Mouse (Mus musculus) hindbrain, postnatal 0 days (tissue): Measurements from ENCODE around the gene Ppp1r1a. TPM values are rescaled to one million over a fixed set of nuclear protein-coding genes. Genes with fewer than 3 reads are reported as not detected.
A peak's percentile ranks its signal among the peaks of the same experiment; 100 is the strongest.

ENCODE experiments used
- ATAC-seq: fragments of 200-750 bp; cut with Nextera tagmentation; 2 replicates; pipeline ENCODE4 v1.8.0; 2017; ENCODE audit warnings: mild to moderate bottlenecking, moderate TSS enrichment, moderate library complexity
- DNase-seq: peaks from one replicate; pipeline ENCODE4 v3.0.0-alpha.2; 2015; ENCODE audit warnings: low spot score
- H3K27ac ChIP-seq: fragments of 300-500 bp; sonication (generic); 2 replicates; pipeline ENCODE4 v1.5.1; 2014; ENCODE audit warnings: mild to moderate bottlenecking
- H3K27me3 ChIP-seq: fragments of 300-500 bp; sonication (generic); 2 replicates; pipeline ENCODE4 v1.6.1; 2014; ENCODE audit warnings: low read length, mixed read lengths; ENCODE audit not compliant: insufficient read depth
- H3K36me3 ChIP-seq: fragments of 300-500 bp; sonication (generic); 2 replicates; pipeline ENCODE4 v1.6.1; 2014; ENCODE audit warnings: low read length, mixed read lengths; ENCODE audit not compliant: insufficient read depth
- H3K4me1 ChIP-seq: fragments of 300-500 bp; sonication (generic); 2 replicates; pipeline ENCODE4 v1.6.1; 2014; ENCODE audit warnings: antibody characterized with exemption, low read length, mixed read lengths; ENCODE audit not compliant: insufficient read depth
- H3K4me2 ChIP-seq: fragments of 300-500 bp; sonication (generic); 2 replicates; pipeline ENCODE4 v1.6.1; 2014; ENCODE audit warnings: low read depth, mild to moderate bottlenecking, low read length, moderate library complexity, mixed read lengths
- H3K4me3 ChIP-seq: fragments of 300-500 bp; sonication (generic); 2 replicates; pipeline ENCODE4 v1.5.1; 2014; ENCODE audit warnings: low read length
- H3K9ac ChIP-seq: fragments of 300-500 bp; sonication (generic); replicated peaks from 2 replicates; pipeline ENCODE4 v1.6.1; 2014; ENCODE audit warnings: mild to moderate bottlenecking, low read length, moderate library complexity, mixed read lengths
- H3K9me3 ChIP-seq: fragments of 300-500 bp; sonication (generic); 2 replicates; pipeline ENCODE4 v1.6.1; 2016; ENCODE audit warnings: low read length, mixed read lengths
- CTCF ChIP-seq: IDR thresholded peaks from 2 replicates; pipeline ENCODE4 v1.5.1; 2016; ENCODE audit warnings: antibody characterized with exemption, control low read depth, low read depth
- WGBS: fragments of 180-500 bp; shearing (Covaris S2); extraction: QIAGEN DNeasy Blood & Tissue Kit; methylation state at CpG from one replicate; pipeline ENCODE4 v1.1.7; 2014; 5-methylcytosine and 5-hydroxymethylcytosine counted together
- polyA plus RNA-seq: library from polyadenylated mRNA; unstranded; fragments of >200 nt; fragmentation: Nextera tagmentation; extraction: Ambion mirVana; gene quantifications from 2 replicates; pipeline ENCODE4 v1.2.1, GENCODE M21; 2015
- total RNA-seq: library from RNA; depleted of rRNA; stranded (reverse); fragments of >200 nt; gene quantifications from 2 replicates; pipeline ENCODE4 v1.2.3, GENCODE M21; 2014

Gene Ppp1r1a
- total and polyA plus RNA-seq, 2 experiments from 2014 or later, result 122 to 197 TPM

DNA sequence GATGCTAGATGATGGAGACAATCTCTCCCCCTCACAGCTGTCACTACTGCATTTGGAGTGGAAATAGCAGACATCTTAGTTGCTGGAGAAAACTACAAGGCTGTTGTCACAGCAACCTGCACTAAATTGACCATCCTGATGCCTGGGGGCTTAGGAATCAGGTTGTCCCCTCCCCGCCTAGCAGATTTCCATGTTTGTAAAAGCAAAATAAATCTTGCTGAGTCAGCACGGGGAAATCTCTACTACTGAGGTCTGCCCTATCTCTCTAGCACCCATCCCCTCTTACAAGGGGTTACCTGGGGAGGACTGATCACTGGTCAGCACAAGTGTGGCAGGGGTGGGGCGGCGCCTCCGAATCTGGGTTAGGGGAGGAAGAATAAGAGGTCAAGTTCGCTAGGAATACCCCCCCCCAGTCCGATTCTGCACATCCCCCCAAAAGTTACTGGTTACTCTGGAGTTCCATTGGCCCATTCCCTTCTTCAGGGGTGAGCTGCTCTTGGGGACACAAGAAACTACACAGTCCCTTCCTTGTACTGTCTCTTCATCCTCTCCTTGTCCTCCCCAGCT, 3.7 kb downstream of the Ppp1r1a start:
- no peak for ATAC-seq

DNA sequence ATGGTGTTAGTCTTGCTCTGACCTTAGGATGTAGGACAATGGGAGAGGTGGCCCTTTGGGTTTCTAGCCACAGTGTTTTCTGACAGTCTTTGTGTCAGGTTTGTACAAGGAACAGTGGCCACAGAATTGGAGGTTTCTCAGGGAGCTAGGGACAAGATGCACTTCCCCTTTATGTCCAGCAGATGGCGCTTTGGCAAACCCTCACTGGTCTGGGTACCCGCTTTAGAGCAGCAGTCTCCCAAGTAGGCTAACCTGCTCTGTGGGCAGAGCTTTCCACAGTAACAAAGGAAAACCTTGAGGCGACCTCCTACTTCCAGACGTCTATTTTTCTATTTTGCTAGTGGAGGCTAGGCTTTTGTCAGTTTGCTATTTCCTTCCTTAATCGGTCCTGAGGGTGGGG, 7.4 kb downstream of the Ppp1r1a start:
- no peak overlapping the region for H3K4me3 ChIP-seq
- peaks cover 25% of the 10 kb centered on the region; the same call in 1 of the 2 replicates for H3K36me3 ChIP-seq
- H3K4me2 ChIP-seq, result no peak overlapping the region
- ATAC-seq (peak; percentile 86), DNase-seq (peak; percentile 90)
- no peaks in the 10 kb centered on the region for H3K9me3 ChIP-seq
- no peaks in the 10 kb centered on the region for H3K4me1 ChIP-seq
- H3K27ac ChIP-seq, result peak overlapping the region; percentile 62; the same call in 1 of the 2 replicates
- WGBS, result 3% methylated on average over 5 of the region's 5 CpGs
- H3K27me3 ChIP-seq, result no peaks in the 10 kb centered on the region
- H3K9ac ChIP-seq, result 0 out of 2 replicates have a peak overlapping the region, but pooled peaks have one; percentile 17
- TF ChIP-seq CTCF, result peak; percentile 98

More for the DNA sequence above, 3.7 kb downstream of the Ppp1r1a start:
- Histone ChIP-seq H3K27me3 (no peaks in the 10 kb centered on the region), H3K4me2 (no peak overlapping the region), H3K27ac (no peak overlapping the region), H3K9ac (no peak overlapping the region), H3K36me3 (peaks cover 3% of the 10 kb centered on the region; the same call in 1 of the 2 replicates), H3K4me1 (no peaks in the 10 kb centered on the region), H3K4me3 (no peak overlapping the region), H3K9me3 (no peaks in the 10 kb centered on the region)
- WGBS, result 93% methylated on average over 7 of the region's 7 CpGs
- no peak for DNase-seq
- no peak for TF ChIP-seq CTCF

DNA sequence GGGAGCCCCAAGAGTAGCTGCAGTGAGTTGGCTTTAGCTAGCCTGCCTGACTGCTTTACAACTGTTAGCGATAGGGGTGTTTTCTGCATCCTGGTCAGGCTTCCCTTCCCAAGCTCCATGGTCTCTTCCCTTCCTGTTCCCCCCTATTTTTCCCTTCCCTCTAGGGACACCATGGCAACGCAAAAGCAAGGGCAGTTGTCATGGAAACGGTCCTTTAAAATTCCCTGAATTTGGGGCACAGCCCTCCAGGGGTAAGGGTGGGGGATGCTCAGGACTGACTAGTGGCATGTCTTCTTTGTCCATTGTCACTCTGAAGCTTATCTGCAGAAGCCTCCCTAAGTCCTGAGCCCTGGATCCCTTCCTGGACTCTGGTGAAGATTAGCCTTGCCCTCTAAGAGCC, 14.6 kb downstream of the Ppp1r1a start:
- no peaks in the 10 kb centered on the region for H3K27me3 ChIP-seq
- H3K9me3 ChIP-seq, result no peaks in the 10 kb centered on the region
- H3K4me2 ChIP-seq, result no peak overlapping the region
- no peak overlapping the region for H3K9ac ChIP-seq
- H3K4me1 ChIP-seq, result peaks cover 26% of the 10 kb centered on the region
- ATAC-seq, result 0 out of 2 replicates have a peak, but pooled peaks have one; percentile 27
- H3K4me3 ChIP-seq, result no peak overlapping the region
- WGBS, result 25% methylated on average over 3 of the region's 3 CpGs
- peaks cover 28% of the 10 kb centered on the region; the same call in 1 of the 2 replicates for H3K36me3 ChIP-seq
- DNase-seq, result peak; percentile 60
- TF ChIP-seq CTCF, result no peak
- H3K27ac ChIP-seq, result peak overlapping the region; percentile 32; the same call in 1 of the 2 replicates

DNA sequence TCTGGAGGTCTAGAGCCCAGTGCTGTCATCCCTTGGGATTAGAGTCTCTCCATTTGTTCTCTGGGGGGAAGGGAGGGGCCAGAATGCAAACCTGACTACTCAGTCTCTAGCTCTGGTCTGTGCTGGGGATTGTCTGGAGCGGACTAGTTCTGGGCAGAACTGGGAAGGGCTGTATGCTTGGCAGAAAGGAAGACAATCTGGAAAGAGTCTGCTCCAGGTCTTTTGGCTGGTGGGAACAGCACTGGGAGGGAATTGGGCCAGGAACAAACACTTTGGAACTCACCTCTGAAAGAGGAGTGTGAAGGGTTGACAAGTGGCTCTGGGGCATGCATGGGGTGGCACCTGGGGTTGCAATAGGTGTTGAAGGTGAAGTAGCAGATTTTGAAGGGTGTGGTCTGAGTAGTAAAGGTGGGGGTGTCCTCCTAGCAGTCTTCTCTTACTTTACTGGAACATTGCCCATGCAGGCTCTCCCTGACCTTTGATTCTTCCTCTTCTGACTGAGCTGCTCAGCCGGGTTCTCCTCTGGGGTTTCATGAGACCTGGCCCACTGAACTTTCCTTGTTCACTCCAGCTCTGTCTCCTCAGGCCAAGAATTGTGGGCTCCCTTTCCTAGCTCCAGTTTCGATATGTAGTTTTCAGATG, 15.2 kb downstream of the Ppp1r1a start:
- DNase-seq (no peak), ATAC-seq (peak; percentile 27; the same call in 1 of the 2 replicates)
- Histone ChIP-seq H3K27ac (peak overlapping the region; percentile 58), H3K9me3 (no peaks in the 10 kb centered on the region), H3K27me3 (no peaks in the 10 kb centered on the region), H3K4me3 (no peak overlapping the region), H3K4me2 (no peak overlapping the region), H3K4me1 (peaks cover 32% of the 10 kb centered on the region), H3K36me3 (peaks cover 25% of the 10 kb centered on the region; the same call in 1 of the 2 replicates), H3K9ac (no peak overlapping the region)
- WGBS, result 47% methylated on average over 3 of the region's 3 CpGs
- TF ChIP-seq CTCF, result no peak

DNA sequence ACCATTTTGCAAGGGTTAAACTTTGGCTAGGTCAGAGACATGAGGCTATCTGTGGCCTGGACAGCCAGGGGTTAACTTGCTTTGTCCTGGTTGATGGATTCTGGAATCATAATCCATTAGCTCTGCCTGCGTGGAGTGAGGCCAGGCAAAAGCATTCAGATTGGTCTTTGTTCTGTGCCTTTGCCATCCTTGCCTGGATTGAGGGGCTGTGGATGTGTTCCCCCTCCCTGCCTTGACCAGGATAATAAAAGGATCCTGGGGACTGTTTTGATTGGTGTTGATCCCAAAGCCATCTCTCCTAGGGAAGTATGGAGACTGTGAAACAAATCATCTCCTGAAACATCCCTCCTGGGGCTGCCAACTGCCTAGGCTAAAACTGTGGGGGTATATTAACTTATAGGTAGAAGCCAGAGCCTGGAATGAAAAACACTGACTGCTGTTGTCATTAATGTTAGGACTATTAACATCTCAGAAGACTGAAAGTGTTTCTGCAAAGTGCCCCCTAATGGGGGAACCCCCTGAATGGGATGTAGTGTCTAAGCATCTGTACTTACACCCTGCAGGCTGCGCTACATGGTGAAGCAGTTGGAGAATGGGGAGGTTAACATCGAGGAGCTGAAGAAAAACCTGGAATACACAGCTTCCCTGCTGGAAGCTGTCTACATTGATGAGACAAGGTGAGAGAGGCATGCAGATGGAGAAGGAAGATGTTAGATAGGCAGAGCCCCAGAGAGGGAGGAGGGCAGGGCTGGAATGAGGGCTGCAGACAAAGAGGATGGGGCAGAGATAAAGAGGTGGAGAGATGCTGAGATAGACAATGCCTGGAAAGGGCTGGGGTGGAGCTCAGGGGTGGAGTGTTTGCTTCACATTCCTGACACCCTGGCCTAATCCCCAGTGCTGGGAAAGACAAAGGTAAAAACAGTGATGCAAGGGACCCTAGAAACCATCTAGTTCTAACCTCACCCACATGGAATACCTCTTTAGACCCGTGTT, 18.1 kb downstream of the Ppp1r1a start:
- Histone ChIP-seq H3K27ac (peak overlapping the region; percentile 85), H3K4me1 (peaks cover 38% of the 10 kb centered on the region), H3K9ac (peak overlapping the region; percentile 15; the same call in 1 of the 2 replicates), H3K4me2 (peak overlapping the region; percentile 19), H3K27me3 (no peaks in the 10 kb centered on the region), H3K36me3 (peaks cover 13% of the 10 kb centered on the region; the same call in 1 of the 2 replicates), H3K4me3 (no peak overlapping the region), H3K9me3 (no peaks in the 10 kb centered on the region)
- peak; percentile 19; the same call in 1 of the 2 replicates for TF ChIP-seq CTCF
- WGBS, result 11% methylated on average over 4 of the region's 4 CpGs
- peak; percentile 80 for DNase-seq
- ATAC-seq, result peak; percentile 71
